Mouse (Mus musculus): Measurements from ENCODE around the gene Hscb. TPM values are rescaled to one million over a fixed set of nuclear protein-coding genes. Genes with fewer than 3 reads are reported as not detected.
A peak's percentile ranks its signal among the peaks of the same experiment; 100 is the strongest.

Gene Hscb
- total and polyA plus RNA-seq, 2 experiments from 2014 or later: 23.6 to 42.1 TPM

DNA sequence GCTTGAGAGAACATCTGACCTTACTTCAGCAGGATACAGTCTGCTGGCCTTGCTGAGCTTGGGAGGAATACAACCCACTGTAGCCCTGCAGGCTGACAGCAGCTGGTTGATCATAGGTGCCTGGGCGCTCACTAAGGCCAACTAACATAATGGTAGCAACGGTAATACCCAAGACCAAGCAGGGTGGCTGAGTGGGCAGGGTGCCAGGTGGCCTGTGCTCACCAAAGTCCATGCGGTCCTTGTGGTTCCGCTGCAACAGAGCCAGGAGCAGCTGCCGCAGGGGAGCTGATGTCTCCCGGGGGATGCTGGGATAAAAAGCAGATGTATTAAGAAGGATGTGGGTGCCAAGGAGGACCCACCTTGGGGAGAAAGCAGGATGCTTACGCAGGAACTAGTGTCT, 45.2 kb downstream of the Hscb start:
- TF ChIP-seq EP300 (IDR thresholded peaks at IDR 0.05; ENCODE audit: low read depth) (no peak), CTCF (IDR thresholded peaks at IDR 0.05; ENCODE audit: low read depth) (no peak)

DNA sequence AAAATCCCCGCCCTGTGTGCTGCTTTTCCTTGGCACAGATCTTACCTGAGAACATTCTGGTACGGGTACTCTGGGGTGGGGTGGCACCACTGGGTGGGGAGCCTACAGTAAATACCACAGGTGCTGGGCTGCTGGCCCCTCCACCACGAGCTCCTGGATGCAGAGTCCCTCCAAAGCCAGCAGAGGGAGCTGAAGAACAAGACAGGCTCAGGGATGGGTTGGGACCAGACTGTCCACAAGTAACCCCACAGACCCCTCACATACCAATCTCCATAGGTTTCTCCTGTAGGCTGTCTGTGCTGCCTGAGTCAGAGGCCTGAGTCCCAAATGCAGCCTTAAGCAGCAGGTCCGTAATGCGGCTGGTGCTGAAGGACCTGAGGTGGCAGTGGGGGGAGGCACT, 50.9 kb downstream of the Hscb start:
- Histone ChIP-seq H3K36me3 (replicated peaks; ENCODE audit: control insufficient read depth, insufficient read depth, low read length) (peaks cover 75% of the 10 kb centered on the region), H3K9me3 (replicated peaks; ENCODE audit: control insufficient read depth, low read length) (no peaks in the 10 kb centered on the region), H3K27me3 (ENCODE audit: control insufficient read depth, insufficient read depth, low read length) (no peaks in the 10 kb centered on the region), H3K4me1 (ENCODE audit: control insufficient read depth, insufficient read depth) (no peaks in the 10 kb centered on the region), H3K27ac (ENCODE audit: low read depth) (no peak overlapping the region), H3K9ac (replicated peaks; ENCODE audit: low read depth, low read length) (no peak overlapping the region), H3K4me2 (ENCODE audit: low read depth, low read length) (no peak overlapping the region), H3K4me3 (ENCODE audit: low read depth, low read length) (no peak overlapping the region)
- TF ChIP-seq EP300 (IDR thresholded peaks at IDR 0.05; ENCODE audit: low read depth) (no peak), CTCF (IDR thresholded peaks at IDR 0.05; ENCODE audit: low read depth) (peak; percentile 71)
- ATAC-seq (ENCODE audit: insufficient read depth, low read depth): peak; percentile 44; the same call in 1 of the 2 replicates
- WGBS: 56% methylated on average over 5 of the region's 5 CpGs
- DNase-seq (ENCODE audit: low spot score): peak; percentile 49

More for the DNA sequence above, 45.2 kb downstream of the Hscb start:
- Histone ChIP-seq H3K9me3 (replicated peaks; ENCODE audit: control insufficient read depth, low read length) (no peaks in the 10 kb centered on the region), H3K27me3 (ENCODE audit: control insufficient read depth, insufficient read depth, low read length) (no peaks in the 10 kb centered on the region), H3K9ac (replicated peaks; ENCODE audit: low read depth, low read length) (no peak overlapping the region), H3K4me3 (ENCODE audit: low read depth, low read length) (no peak overlapping the region), H3K4me2 (ENCODE audit: low read depth, low read length) (no peak overlapping the region), H3K4me1 (ENCODE audit: control insufficient read depth, insufficient read depth) (peaks cover 12% of the 10 kb centered on the region), H3K27ac (ENCODE audit: low read depth) (no peak overlapping the region), H3K36me3 (replicated peaks; ENCODE audit: control insufficient read depth, insufficient read depth, low read length) (peaks cover 93% of the 10 kb centered on the region)
- 89% methylated on average over 7 of the region's 7 CpGs for WGBS
- ATAC-seq (ENCODE audit: insufficient read depth, low read depth) (no peak), DNase-seq (ENCODE audit: low spot score) (no peak)

DNA sequence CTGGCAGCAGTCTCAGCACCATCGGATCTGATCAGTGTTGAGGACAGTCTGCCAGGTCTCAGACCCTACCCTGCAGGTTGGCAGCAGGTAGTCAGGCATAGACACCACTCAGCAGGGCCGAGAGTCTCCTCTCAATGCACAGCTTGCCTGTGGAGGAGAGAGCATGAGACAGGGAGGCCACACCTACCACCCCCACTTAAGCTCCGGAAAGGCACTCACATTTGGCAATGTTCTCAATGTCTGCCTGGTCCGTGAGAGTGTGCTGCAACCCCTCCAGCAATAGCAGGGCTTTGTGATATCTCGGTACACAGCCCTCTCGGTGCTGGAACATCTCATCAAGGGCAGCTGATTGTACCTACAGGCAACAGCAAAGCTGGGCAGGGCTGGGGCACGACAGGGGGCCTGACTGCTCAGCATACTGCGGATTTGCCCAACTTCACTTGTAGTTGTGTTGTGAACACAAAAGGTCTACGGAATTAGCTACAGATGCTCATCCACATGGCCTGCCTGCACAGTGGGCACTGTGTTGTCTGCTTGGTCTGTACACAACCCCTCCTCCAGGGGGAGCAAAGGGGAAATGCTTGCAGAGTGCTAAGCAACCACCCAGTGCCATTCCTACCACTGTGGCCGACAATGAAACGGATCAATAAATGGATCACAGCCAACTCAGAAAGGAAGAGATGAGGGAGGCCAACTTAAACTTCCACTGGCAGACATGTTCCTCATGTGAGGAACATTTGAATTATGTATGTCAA, 53.3 kb downstream of the Hscb start:
- Histone ChIP-seq H3K27me3 (ENCODE audit: control insufficient read depth, insufficient read depth, low read length) (no peaks in the 10 kb centered on the region), H3K4me1 (ENCODE audit: control insufficient read depth, insufficient read depth) (no peaks in the 10 kb centered on the region), H3K4me2 (ENCODE audit: low read depth, low read length) (no peak overlapping the region), H3K9ac (replicated peaks; ENCODE audit: low read depth, low read length) (no peak overlapping the region), H3K27ac (ENCODE audit: low read depth) (peak overlapping the region; percentile 30; the same call in 1 of the 2 replicates), H3K36me3 (replicated peaks; ENCODE audit: control insufficient read depth, insufficient read depth, low read length) (peaks cover 50% of the 10 kb centered on the region), H3K4me3 (ENCODE audit: low read depth, low read length) (no peak overlapping the region), H3K9me3 (replicated peaks; ENCODE audit: control insufficient read depth, low read length) (no peaks in the 10 kb centered on the region)
- DNase-seq (ENCODE audit: low spot score): peak; percentile 47
- WGBS: 57% methylated on average over 11 of the region's 11 CpGs
- TF ChIP-seq EP300 (IDR thresholded peaks at IDR 0.05; ENCODE audit: low read depth): no peak
- peak; percentile 40 for TF ChIP-seq CTCF (IDR thresholded peaks at IDR 0.05; ENCODE audit: low read depth)
- ATAC-seq (ENCODE audit: insufficient read depth, low read depth): peak; percentile 77

DNA sequence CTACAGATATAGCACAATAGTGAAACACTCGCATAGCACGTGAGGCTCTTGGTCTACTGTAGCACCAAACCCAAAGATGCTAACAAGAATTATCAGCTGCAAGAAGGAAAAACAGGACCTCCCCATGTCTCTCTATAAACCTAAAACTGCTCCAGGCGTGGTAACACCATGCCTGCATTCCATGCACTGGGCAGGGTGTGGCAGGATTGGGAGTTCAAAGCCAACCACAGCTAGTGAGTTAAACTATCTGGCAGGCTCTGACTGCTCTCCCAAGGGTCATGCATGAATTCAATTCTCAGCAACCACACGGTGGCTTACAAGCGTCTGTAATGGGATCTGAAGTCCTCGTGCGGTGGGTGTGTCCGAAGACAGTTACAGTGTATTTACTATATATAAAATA, 56.4 kb downstream of the Hscb start:
- H3K4me2 ChIP-seq (ENCODE audit: low read depth, low read length): no peak overlapping the region
- H3K27me3 ChIP-seq (ENCODE audit: control insufficient read depth, insufficient read depth, low read length): no peaks in the 10 kb centered on the region
- H3K9me3 ChIP-seq (replicated peaks; ENCODE audit: control insufficient read depth, low read length): no peaks in the 10 kb centered on the region
- TF ChIP-seq EP300 (IDR thresholded peaks at IDR 0.05; ENCODE audit: low read depth) (no peak), CTCF (IDR thresholded peaks at IDR 0.05; ENCODE audit: low read depth) (no peak)
- ATAC-seq (ENCODE audit: insufficient read depth, low read depth) (no peak), DNase-seq (ENCODE audit: low spot score) (no peak)
- H3K4me1 ChIP-seq (ENCODE audit: control insufficient read depth, insufficient read depth): peaks cover 12% of the 10 kb centered on the region
- no peak overlapping the region for H3K9ac ChIP-seq (replicated peaks; ENCODE audit: low read depth, low read length)
- H3K36me3 ChIP-seq (replicated peaks; ENCODE audit: control insufficient read depth, insufficient read depth, low read length): peaks cover 29% of the 10 kb centered on the region
- no peak overlapping the region for H3K27ac ChIP-seq (ENCODE audit: low read depth)
- WGBS: 66% methylated on average over 8 of the region's 8 CpGs
- H3K4me3 ChIP-seq (ENCODE audit: low read depth, low read length): no peak overlapping the region

DNA sequence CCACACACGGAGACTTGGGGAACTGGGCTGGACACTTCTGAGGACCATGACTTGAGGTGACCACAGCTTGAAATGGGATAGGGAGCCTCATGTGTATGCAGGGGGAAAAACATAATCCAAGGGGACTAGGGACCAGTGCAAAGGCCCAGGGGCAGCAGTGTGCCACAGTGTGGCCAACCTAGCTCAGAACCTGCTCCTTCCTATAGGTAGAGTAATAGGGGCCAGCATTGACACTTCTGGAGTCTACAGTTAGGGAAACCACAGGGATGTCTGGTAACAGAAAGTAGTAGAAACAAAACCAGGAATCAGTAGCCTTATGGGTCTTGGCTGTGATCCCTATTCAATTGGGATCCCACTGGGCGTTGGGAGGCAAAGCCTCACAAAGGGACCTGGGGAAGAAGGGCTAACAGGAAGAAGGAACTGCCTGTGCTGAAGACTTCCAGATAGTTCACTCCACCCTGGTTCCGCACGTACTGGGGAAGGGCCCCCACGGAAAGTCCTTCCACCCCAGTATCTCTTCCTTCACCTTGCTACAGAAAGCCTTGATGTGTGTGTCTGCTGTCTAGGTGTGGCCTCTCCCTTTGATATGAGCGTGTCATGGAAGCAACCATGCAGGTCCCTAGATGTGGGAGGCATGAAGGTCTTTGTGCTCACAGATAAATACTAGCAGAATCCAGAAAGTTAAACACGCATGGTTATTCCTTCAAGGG, 57.9 kb downstream of the Hscb start:
- Histone ChIP-seq H3K4me3 (ENCODE audit: low read depth, low read length) (no peak overlapping the region), H3K9ac (replicated peaks; ENCODE audit: low read depth, low read length) (no peak overlapping the region), H3K9me3 (replicated peaks; ENCODE audit: control insufficient read depth, low read length) (no peaks in the 10 kb centered on the region), H3K36me3 (replicated peaks; ENCODE audit: control insufficient read depth, insufficient read depth, low read length) (peaks cover 21% of the 10 kb centered on the region), H3K4me2 (ENCODE audit: low read depth, low read length) (no peak overlapping the region), H3K27ac (ENCODE audit: low read depth) (no peak overlapping the region), H3K27me3 (ENCODE audit: control insufficient read depth, insufficient read depth, low read length) (no peaks in the 10 kb centered on the region), H3K4me1 (ENCODE audit: control insufficient read depth, insufficient read depth) (peaks cover 12% of the 10 kb centered on the region)
- ATAC-seq (ENCODE audit: insufficient read depth, low read depth) (no peak), DNase-seq (ENCODE audit: low spot score) (no peak)
- no peak for TF ChIP-seq CTCF (IDR thresholded peaks at IDR 0.05; ENCODE audit: low read depth)
- TF ChIP-seq EP300 (IDR thresholded peaks at IDR 0.05; ENCODE audit: low read depth): no peak
- WGBS: 71% methylated on average over 7 of the region's 7 CpGs
